Mouse (Mus musculus) heart, postnatal 0 days (tissue): ENCODE measurements around the gene Il4ra.

ENCODE experiments used
- CTCF ChIP-seq: IDR thresholded peaks from 2 replicates; pipeline ENCODE4 v1.5.1; 2016; ENCODE audit warnings: antibody characterized with exemption, control low read depth, low read depth
- EP300 ChIP-seq: IDR thresholded peaks from 2 replicates; pipeline ENCODE4 v1.6.1; 2016; ENCODE audit warnings: antibody characterized with exemption, low read depth

GRCm38 (mm10) chr7:125622741-125623685 is 71.1 kb downstream of the Il4ra start:
- TF ChIP-seq CTCF = no peak
- no peak for TF ChIP-seq EP300
